ENCODE assay signal across 15 mouse cellular contexts in genomic region chr2:167335066-167335465, GRCm38 (mm10). TPM values are rescaled to one million over a fixed set of nuclear protein-coding genes. Genes with fewer than 3 reads are reported as not detected.
DNase-seq lines count a peak whose midpoint lies in the region; ATAC-seq and TF ChIP-seq lines count a peak whose summit lies in the region.
"Had no signal": no experiment of that assay in that cellular context is flagged by ENCODE, and none has a peak within 500 bp of the region (broad histone marks: within the 10 kb centered on the region; RNA-seq: fewer than 3 reads in every experiment).

No protein-coding gene starts in this region.

- H3K9ac ChIP-seq in liver, adult 2 months (ENCODE audit: low read depth, low read length): peak overlapping the region; percentile 1; the same call in 1 of the 2 replicates
- no peak overlapping the region for H3K9ac ChIP-seq in CH12.LX (ENCODE audit: insufficient read depth, low read depth)
- H3K9ac ChIP-seq in neural tube, embryonic 15.5 days (replicated peaks): no peak overlapping the region
- H3K9ac ChIP-seq: embryonic facial prominence, embryonic 13.5 days; forebrain, embryonic 15.5 days; liver, embryonic 15.5 days; midbrain, embryonic 13.5 days had no signal

- no peak overlapping the region for H3K4me2 ChIP-seq in CH12.LX (ENCODE audit: insufficient read depth, low read depth, poor library complexity, severe bottlenecking)
- H3K4me2 ChIP-seq in neural tube, embryonic 15.5 days: no peak overlapping the region
- H3K4me2 ChIP-seq: embryonic facial prominence, embryonic 13.5 days; forebrain, embryonic 15.5 days; liver, embryonic 15.5 days; midbrain, embryonic 13.5 days had no signal

- TF ChIP-seq POLR2A in liver, adult 2 months (IDR thresholded peaks at IDR 0.05; ENCODE audit: extremely low read depth, insufficient read depth, low read length): no peak
- TF ChIP-seq POLR2A in CH12.LX (IDR thresholded peaks at IDR 0.05; ENCODE audit: low read depth, low read length): no peak

- peaks cover 51% of the 10 kb centered on the region; the same call in 1 of the 2 replicates for H3K79me2 ChIP-seq in liver, adult 2 months (ENCODE audit: control insufficient read depth, insufficient read depth, low read length)
- H3K79me2 ChIP-seq in CH12.LX (replicated peaks; ENCODE audit: control insufficient read depth, extremely low read depth, insufficient read depth, poor library complexity, severe bottlenecking): peaks cover 33% of the 10 kb centered on the region

- intact Hi-C loops in gastrocnemius, postnatal 36 days (cut with DNase I): no loop called here

- peak; percentile 93 for ATAC-seq in granulocyte monocyte progenitor cell, adult 5-6 weeks (replicated peaks; ENCODE audit: poor library complexity, severe bottlenecking)
- ATAC-seq in megakaryocyte progenitor cell, adult 5-6 weeks (replicated peaks; ENCODE audit: poor library complexity): peak; percentile 92
- ATAC-seq in neural tube, embryonic 15.5 days (ENCODE audit: low FRiP score): no peak
- ATAC-seq: forebrain, embryonic 15.5 days; intestine, postnatal 0 days; midbrain, embryonic 13.5 days had no signal

- TF ChIP-seq RAD21 in CH12.LX (IDR thresholded peaks at IDR 0.05; ENCODE audit: low read depth, low read length): no peak

- dilution Hi-C loops in CH12.LX (cut with MboI; ENCODE audit: extremely low pct_ligation_motif_present, extremely low pct_unique_long_range_greater_than_20kb, low sequenced_read_pairs): no loop called here

- peaks cover 58% of the 10 kb centered on the region for H3K4me1 ChIP-seq in liver, adult 2 months (ENCODE audit: control insufficient read depth, insufficient read depth, low read length)
- peaks cover 17 to 87% of the 10 kb centered on the region in 2 experiments for H3K4me1 ChIP-seq in CH12.LX (ENCODE audit: control insufficient read depth in 1 of 2, insufficient read depth in 2 of 2)
- peaks cover 47% of the 10 kb centered on the region for H3K4me1 ChIP-seq in neural tube, embryonic 15.5 days

- no peak for TF ChIP-seq CTCF in liver, adult 2 months (IDR thresholded peaks at IDR 0.05; ENCODE audit: low read depth, low read length)
- no peak for TF ChIP-seq CTCF in CH12.LX (conservative IDR thresholded peaks at IDR 0.05 in 1 of 2, IDR thresholded peaks at IDR 0.05 in 1 of 2; ENCODE audit: low read depth in 2 of 2, low read length in 2 of 2)

- H3K27me3 ChIP-seq in liver, adult 2 months (ENCODE audit: control insufficient read depth, insufficient read depth, low read length): no peaks in the 10 kb centered on the region
- no peaks in the 10 kb centered on the region for H3K27me3 ChIP-seq in CH12.LX (replicated peaks)
- no peaks in the 10 kb centered on the region for H3K27me3 ChIP-seq in neural tube, embryonic 15.5 days (replicated peaks)
- H3K27me3 ChIP-seq: embryonic facial prominence, embryonic 13.5 days; forebrain, embryonic 15.5 days; liver, embryonic 15.5 days; midbrain, embryonic 13.5 days had no signal

- 40% methylated on average over 9 of the region's 9 CpGs for WGBS in liver, adult 2 months
- WGBS in neural tube, embryonic 15.5 days: 84% methylated on average over 9 of the region's 9 CpGs

- DNase-seq in liver, adult 2 months (ENCODE audit: extremely low read depth, low read depth, low spot score): peak; percentile 68
- DNase-seq in liver (no peak), CH12.LX (ENCODE audit: extremely low read depth) (no peak)
- DNase-seq in gastrocnemius, postnatal 36 days: no peak
- no peak for DNase-seq in retina, embryonic 14.5 days (ENCODE audit: low spot score)
- DNase-seq: cerebellum, postnatal 10 days; kidney, postnatal 36 days had no signal

- no peak for TF ChIP-seq EP300 in CH12.LX (IDR thresholded peaks at IDR 0.05; ENCODE audit: low read length)

- H3K27ac ChIP-seq in liver, adult 2 months (replicated peaks; ENCODE audit: insufficient read depth, low read depth, low read length): peak overlapping the region; percentile 80
- H3K27ac ChIP-seq in CH12.LX (ENCODE audit: insufficient read depth, low read depth): peak overlapping the region; percentile 20; the same call in 1 of the 2 replicates
- no peak overlapping the region for H3K27ac ChIP-seq in neural tube, embryonic 15.5 days (replicated peaks)
- H3K27ac ChIP-seq: embryonic facial prominence, embryonic 13.5 days; forebrain, embryonic 15.5 days; liver, embryonic 15.5 days; midbrain, embryonic 13.5 days had no signal

- no peaks in the 10 kb centered on the region for H3K9me3 ChIP-seq in CH12.LX (replicated peaks; ENCODE audit: low read length)
- H3K9me3 ChIP-seq in neural tube, embryonic 15.5 days (replicated peaks): no peaks in the 10 kb centered on the region
- H3K9me3 ChIP-seq: embryonic facial prominence, embryonic 13.5 days; forebrain, embryonic 15.5 days; liver, embryonic 15.5 days; midbrain, embryonic 13.5 days had no signal

- no peak overlapping the region for H3K4me3 ChIP-seq in liver, adult 2 months (ENCODE audit: insufficient read depth, low read depth, low read length)
- H3K4me3 ChIP-seq in CH12.LX (replicated peaks in 1 of 3; ENCODE audit: low read depth in 2 of 3, low read length in 2 of 3, poor library complexity in 1 of 3): no peak overlapping the region
- no peak overlapping the region for H3K4me3 ChIP-seq in neural tube, embryonic 15.5 days (replicated peaks)
- H3K4me3 ChIP-seq: embryonic facial prominence, embryonic 13.5 days; forebrain, embryonic 15.5 days; liver, embryonic 15.5 days; midbrain, embryonic 13.5 days had no signal

- no peaks in the 10 kb centered on the region for H3K36me3 ChIP-seq in liver, adult 2 months (ENCODE audit: control insufficient read depth, insufficient read depth, low read length)
- peaks cover 0 to 62% of the 10 kb centered on the region in 2 experiments for H3K36me3 ChIP-seq in CH12.LX (replicated peaks in 1 of 2; ENCODE audit: control insufficient read depth in 1 of 2, insufficient read depth in 1 of 2, low read length in 1 of 2)
- no peaks in the 10 kb centered on the region for H3K36me3 ChIP-seq in neural tube, embryonic 15.5 days
- H3K36me3 ChIP-seq: embryonic facial prominence, embryonic 13.5 days; forebrain, embryonic 15.5 days; liver, embryonic 15.5 days; midbrain, embryonic 13.5 days had no signal

- in situ Hi-C loops in CH12.LX (cut with MboI; ENCODE audit: low pct_ligation_motif_present, low pct_unique_long_range_greater_than_20kb, low sequenced_read_pairs): no loop called here

TF ChIP-seq in CH12.LX, 34 proteins besides CTCF, POLR2A, EP300 and RAD21:
- TF ChIP-seq KAT2A (IDR thresholded peaks at IDR 0.05; ENCODE audit: insufficient replicate concordance, low read length) (no peak), ZKSCAN1 (IDR thresholded peaks at IDR 0.05; ENCODE audit: borderline replicate concordance, low read depth, low read length) (no peak), PAX5 (IDR thresholded peaks at IDR 0.05; ENCODE audit: low read length) (no peak), TBP (conservative IDR thresholded peaks at IDR 0.05; ENCODE audit: low read depth, low read length) (no peak), MAZ (IDR thresholded peaks at IDR 0.05; ENCODE audit: low read depth, low read length) (no peak), E2F4 (IDR thresholded peaks at IDR 0.05; ENCODE audit: insufficient replicate concordance, low read depth, low read length) (no peak), RCOR1 (conservative IDR thresholded peaks at IDR 0.05; ENCODE audit: low read depth, low read length) (no peak), BHLHE40 (IDR thresholded peaks at IDR 0.05; ENCODE audit: low read depth, low read length) (no peak), MEF2A (IDR thresholded peaks at IDR 0.05; ENCODE audit: borderline replicate concordance, low read depth, low read length) (no peak), MAFK (IDR thresholded peaks at IDR 0.05; ENCODE audit: insufficient replicate concordance, low read length) (no peak), ETS1 (conservative IDR thresholded peaks at IDR 0.05; ENCODE audit: low read depth, low read length) (no peak), CHD1 (IDR thresholded peaks at IDR 0.05; ENCODE audit: low read depth, low read length) (no peak), ZC3H11A (IDR thresholded peaks at IDR 0.05; ENCODE audit: low read depth, low read length) (no peak), NELFE (IDR thresholded peaks at IDR 0.05; ENCODE audit: low read depth, low read length) (no peak), ELF1 (IDR thresholded peaks at IDR 0.05; ENCODE audit: low read depth, low read length) (no peak), MYC (IDR thresholded peaks at IDR 0.05; ENCODE audit: low read depth, low read length) (no peak), POLR2AphosphoS2 (IDR thresholded peaks at IDR 0.05; ENCODE audit: low read depth, low read length) (no peak)

RNA-seq across cellular contexts. Expression of gene B4galt5, which starts 13.9 kb away (rescaled TPM):
- total RNA-seq in liver, adult 2 months (2014; rRNA removed): 8.1 and 17.7 TPM in 2 replicates
- 14.9 and 15.7 TPM in 2 replicates for polyA plus RNA-seq in liver, adult 2 months (2012; rRNA removed)
- total RNA-seq in CH12.LX (2012; rRNA removed) (12.5 and 14.4 TPM in 2 replicates), CH12.LX (2014; rRNA removed) (12.0 and 13.5 TPM in 2 replicates)
- 17.6 and 22.4 TPM in 2 replicates for polyA plus RNA-seq in CH12.LX (2012; ENCODE audit: insufficient read length, low read depth)
- total RNA-seq in granulocyte monocyte progenitor cell, adult 5-6 weeks (2014; fragmentation: Nextera tagmentation): 12.3 and 19.3 TPM in 2 replicates
- 5.0 and 13.1 TPM in 2 replicates for total RNA-seq in granulocyte monocyte progenitor cell, adult 5-6 weeks (2017)
- total RNA-seq in megakaryocyte progenitor cell, adult 5-6 weeks (2015): 14.6 and 23.7 TPM in 2 replicates
- 15.4 and 24.2 TPM in 2 replicates for total RNA-seq in megakaryocyte progenitor cell, adult 5-6 weeks (2017)
- total RNA-seq in gastrocnemius, postnatal 36 days (2021): 1 to 10 TPM; 6.9 TPM
- 19.9 and 28.4 TPM in 2 replicates for polyA plus RNA-seq in neural tube, embryonic 15.5 days (2015; fragmentation: Nextera tagmentation; extraction: Ambion mirVana)
